Mouse (Mus musculus) small intestine, adult 2 months (tissue): ENCODE measurements around the gene Unc79. TPM values are rescaled to one million over a fixed set of nuclear protein-coding genes. Genes with fewer than 3 reads are reported as not detected.

Source experiments
- H3K27ac ChIP-seq: fragments of 200-500 bp; 2 replicates; pipeline ENCODE4 v1.5.1; 2012; ENCODE audit warnings: low read depth, low read length, control low read depth, inconsistent platforms; ENCODE audit not compliant: insufficient read depth
- H3K27me3 ChIP-seq: fragments of 200-500 bp; 2 replicates; pipeline ENCODE4 v1.6.1; 2012; ENCODE audit warnings: mild to moderate bottlenecking, moderate library complexity, low read length, inconsistent platforms; ENCODE audit not compliant: control insufficient read depth, insufficient read depth
- H3K36me3 ChIP-seq: fragments of 200-500 bp; 2 replicates; pipeline ENCODE4 v1.6.1; 2012; ENCODE audit warnings: mild to moderate bottlenecking, low read length, control low read depth, inconsistent platforms; ENCODE audit not compliant: control insufficient read depth, insufficient read depth
- H3K4me1 ChIP-seq: fragments of 200-500 bp; 2 replicates; pipeline ENCODE4 v1.6.1; 2012; ENCODE audit warnings: low read length, inconsistent platforms, mixed read lengths; ENCODE audit not compliant: control insufficient read depth, insufficient read depth, insufficient read length
- H3K4me3 ChIP-seq: fragments of 200-500 bp; 2 replicates; pipeline ENCODE4 v1.5.1; 2012; ENCODE audit warnings: low read depth, mild to moderate bottlenecking, control low read depth, inconsistent platforms, low read length, moderate library complexity
- CTCF ChIP-seq: fragments of 200-500 bp; IDR thresholded peaks from 2 replicates; pipeline ENCODE4 v1.5.1; 2012; ENCODE audit warnings: low read depth, mild to moderate bottlenecking, control low read depth, inconsistent platforms, low read length, moderate library complexity, mixed read lengths; ENCODE audit not compliant: insufficient replicate concordance, insufficient read length; ENCODE audit errors: extremely low read depth
- POLR2A ChIP-seq: fragments of 200-500 bp; IDR thresholded peaks from 2 replicates; pipeline ENCODE4 v1.6.1; 2012; ENCODE audit warnings: low read depth, mild to moderate bottlenecking, control low read depth, inconsistent platforms, low read length, moderate library complexity
- WGBS: fragments of 180-500 bp; shearing (Covaris S2); methylation state at CpG from one replicate; pipeline ENCODE4 v1.1.7; 2018; 5-methylcytosine and 5-hydroxymethylcytosine counted together
- polyA plus RNA-seq: library from polyadenylated mRNA; depleted of rRNA; stranded (reverse); fragments of >200 nt; gene quantifications from 2 replicates; pipeline ENCODE4 v1.2.3, GENCODE M21; 2012

Gene Unc79
- polyA plus RNA-seq, 1 experiment: 0.23 TPM

DNA sequence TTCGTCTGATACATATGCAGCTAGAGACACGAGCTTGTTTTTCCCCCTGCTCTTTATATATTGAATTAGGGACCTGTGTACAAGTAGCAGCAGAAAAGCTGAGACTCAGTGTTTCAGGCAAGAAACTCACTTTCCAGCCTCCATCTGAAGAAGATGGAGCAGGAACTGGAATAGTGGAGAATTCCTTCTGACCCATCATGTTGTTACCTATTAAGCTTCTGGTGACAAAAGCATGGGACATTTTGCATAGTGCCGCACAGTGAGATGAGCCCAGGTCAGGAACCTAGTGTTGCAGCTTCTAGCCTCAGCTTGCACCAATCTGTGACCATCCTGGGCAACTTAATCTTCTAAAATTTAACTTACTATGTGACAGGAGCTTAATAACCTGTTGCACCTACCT, 92.7 kb downstream of the Unc79 start:
- WGBS: 89% methylated on average over 3 of the region's 3 CpGs
- H3K36me3 ChIP-seq: no peaks in the 10 kb centered on the region
- H3K4me1 ChIP-seq: no peaks in the 10 kb centered on the region
- H3K4me3 ChIP-seq: no peak overlapping the region
- TF ChIP-seq POLR2A (no peak), CTCF (no peak)
- H3K27ac ChIP-seq: no peak overlapping the region
- no peaks in the 10 kb centered on the region for H3K27me3 ChIP-seq

GRCm38 (mm10) chr12:103042711-103043110, 94.1 kb downstream of the Unc79 start:
- no peak for TF ChIP-seq CTCF
- TF ChIP-seq POLR2A: no peak

DNA sequence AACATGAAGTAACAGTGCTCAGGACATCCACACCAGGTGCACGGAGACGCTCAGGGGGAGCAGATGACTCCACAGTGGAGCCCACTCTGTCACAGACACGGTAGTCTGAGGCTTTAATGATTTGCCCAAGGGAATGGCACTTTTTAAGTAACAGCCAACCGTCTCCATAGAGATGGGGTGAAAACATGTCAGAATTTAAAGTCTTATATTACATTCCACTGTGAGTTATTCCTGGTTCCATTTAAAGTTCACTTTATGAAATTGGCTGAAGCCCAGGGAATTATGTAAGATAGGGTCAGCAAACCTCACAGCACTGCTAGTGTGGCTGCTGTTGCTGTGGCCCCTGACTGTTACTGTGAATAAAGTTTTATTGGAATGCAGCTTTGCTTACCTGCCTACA, 95.8 kb downstream of the Unc79 start:
- 79% methylated on average over 4 of the region's 4 CpGs for WGBS
- H3K4me1 ChIP-seq: no peaks in the 10 kb centered on the region
- TF ChIP-seq CTCF (no peak), POLR2A (no peak)
- H3K36me3 ChIP-seq: no peaks in the 10 kb centered on the region
- no peak overlapping the region for H3K4me3 ChIP-seq
- H3K27ac ChIP-seq: no peak overlapping the region
- H3K27me3 ChIP-seq: no peaks in the 10 kb centered on the region

More at GRCm38 (mm10) chr12:103042711-103043110, 94.1 kb downstream of the Unc79 start:
- Histone ChIP-seq H3K27me3 (no peaks in the 10 kb centered on the region), H3K36me3 (no peaks in the 10 kb centered on the region), H3K4me3 (no peak overlapping the region), H3K4me1 (no peaks in the 10 kb centered on the region), H3K27ac (no peak overlapping the region)
- WGBS: 94% methylated on average over 5 of the region's 5 CpGs

DNA sequence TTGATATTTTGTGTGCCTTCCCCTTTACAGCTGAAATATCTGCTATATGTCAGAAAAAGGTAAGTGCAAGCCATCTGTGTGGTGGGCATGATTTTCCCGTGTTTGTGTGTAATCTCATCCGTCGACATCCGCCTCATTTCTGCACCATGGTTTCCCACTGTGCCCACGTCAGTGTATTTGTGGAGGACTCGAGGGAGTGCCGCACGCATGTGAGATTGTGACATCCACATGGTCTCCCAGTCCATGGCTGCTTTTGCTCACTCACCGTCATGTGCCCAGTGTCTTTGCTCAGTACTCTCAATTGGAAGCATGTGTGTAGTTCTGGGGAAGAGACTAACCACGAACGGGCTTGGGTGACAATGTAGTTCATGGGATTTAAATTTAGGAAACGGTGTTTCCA, 101.2 kb downstream of the Unc79 start:
- no peak overlapping the region for H3K4me3 ChIP-seq
- no peaks in the 10 kb centered on the region for H3K4me1 ChIP-seq
- no peak overlapping the region for H3K27ac ChIP-seq
- WGBS: 92% methylated on average over 12 of the region's 12 CpGs
- H3K36me3 ChIP-seq: no peaks in the 10 kb centered on the region
- TF ChIP-seq POLR2A: no peak
- TF ChIP-seq CTCF: no peak
- no peaks in the 10 kb centered on the region for H3K27me3 ChIP-seq

DNA sequence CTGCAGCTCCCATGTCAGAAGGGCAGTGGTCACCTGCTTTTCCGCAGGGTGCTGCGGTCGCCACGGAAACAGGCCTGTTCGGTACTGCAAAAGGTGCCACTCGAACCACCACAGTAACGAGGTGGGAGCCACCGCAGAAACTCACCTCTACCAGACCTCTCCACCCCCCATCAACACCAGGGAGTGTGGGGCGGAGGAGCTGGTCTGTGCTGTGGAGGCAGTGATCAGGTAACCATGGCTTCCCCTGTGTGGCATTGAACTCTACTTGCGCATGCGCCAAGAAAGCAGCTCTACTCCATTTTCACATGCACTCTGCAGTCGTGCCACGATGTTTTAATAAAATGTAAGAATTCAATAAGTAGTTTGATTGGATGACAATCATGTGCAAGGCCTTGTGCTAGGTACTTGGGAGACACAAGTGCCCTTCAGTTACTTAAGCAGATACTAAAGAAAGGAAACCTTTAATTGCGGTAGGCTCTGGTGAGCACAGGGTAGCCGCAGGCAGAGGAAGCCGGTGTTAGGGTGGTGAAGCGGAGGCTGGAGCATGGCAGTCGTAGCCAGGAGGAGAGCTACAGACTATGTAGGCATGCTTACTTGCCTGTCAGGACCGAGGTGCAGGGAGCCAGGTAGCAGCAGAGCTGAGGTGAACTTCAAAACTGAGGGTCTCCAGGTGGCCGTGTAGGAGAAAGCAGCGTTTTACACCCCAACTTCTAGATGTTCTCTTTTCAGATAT, 110.8 kb downstream of the Unc79 start:
- Histone ChIP-seq H3K4me3 (no peak overlapping the region), H3K27ac (no peak overlapping the region), H3K4me1 (no peaks in the 10 kb centered on the region), H3K27me3 (no peaks in the 10 kb centered on the region), H3K36me3 (no peaks in the 10 kb centered on the region)
- TF ChIP-seq CTCF (no peak), POLR2A (no peak)
- 77% methylated on average over 21 of the region's 21 CpGs for WGBS

GRCm38 (mm10) chr12:103060791-103061190, 112.1 kb downstream of the Unc79 start:
- no peak for TF ChIP-seq POLR2A
- TF ChIP-seq CTCF: no peak
- Histone ChIP-seq H3K4me3 (no peak overlapping the region), H3K36me3 (no peaks in the 10 kb centered on the region), H3K27me3 (no peaks in the 10 kb centered on the region), H3K27ac (no peak overlapping the region), H3K4me1 (no peaks in the 10 kb centered on the region)
- 76% methylated on average over 10 of the region's 10 CpGs for WGBS

- H3K27me3 ChIP-seq: no peaks in the 10 kb centered on the region
- H3K36me3 ChIP-seq: no peaks in the 10 kb centered on the region
- H3K27ac ChIP-seq: no peak overlapping the region
- no peaks in the 10 kb centered on the region for H3K4me1 ChIP-seq
- no peak overlapping the region for H3K4me3 ChIP-seq
- no peak for TF ChIP-seq CTCF
- TF ChIP-seq POLR2A: no peak
- WGBS: 51% methylated on average over 4 of the region's 4 CpGs
Measured at GRCm38 (mm10) chr12:103062133-103062532, 113.5 kb downstream of the Unc79 start.

DNA sequence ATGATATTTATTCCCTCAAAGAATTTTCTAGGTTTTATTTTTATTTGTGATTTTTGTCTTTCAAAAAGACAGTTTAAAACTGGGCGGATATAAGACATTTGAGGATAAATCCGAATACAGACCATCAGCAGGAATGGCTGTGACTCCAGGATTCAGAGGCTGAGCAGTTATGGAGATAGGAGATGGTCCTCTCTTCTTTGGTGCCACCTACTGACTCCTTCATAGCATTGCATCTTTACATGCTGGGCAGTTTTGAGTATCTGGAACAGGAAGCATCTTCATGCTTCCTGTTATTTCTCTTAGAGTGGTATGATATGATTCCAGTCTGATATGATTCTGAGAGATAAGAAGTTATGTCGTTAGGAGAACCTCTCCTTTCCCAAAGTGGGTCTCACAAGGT, 116.3 kb downstream of the Unc79 start:
- H3K4me3 ChIP-seq: no peak overlapping the region
- no peaks in the 10 kb centered on the region for H3K36me3 ChIP-seq
- H3K4me1 ChIP-seq: no peaks in the 10 kb centered on the region
- TF ChIP-seq POLR2A (no peak), CTCF (no peak)
- WGBS: 3% methylated on average over 3 of the region's 3 CpGs
- no peak overlapping the region for H3K27ac ChIP-seq
- no peaks in the 10 kb centered on the region for H3K27me3 ChIP-seq
